Mouse (Mus musculus) monocyte, adult 2 months (primary cell): Measurements from ENCODE around the gene Gm20388.

Experiments used
- DNase-seq, 2 experiments: peaks; one replicate each; pipeline ENCODE4 v3.0.0; 2022; ENCODE audit warnings: low spot score in 2 of 2, low read depth in 1 of 2

Gene Gm20388

DNA sequence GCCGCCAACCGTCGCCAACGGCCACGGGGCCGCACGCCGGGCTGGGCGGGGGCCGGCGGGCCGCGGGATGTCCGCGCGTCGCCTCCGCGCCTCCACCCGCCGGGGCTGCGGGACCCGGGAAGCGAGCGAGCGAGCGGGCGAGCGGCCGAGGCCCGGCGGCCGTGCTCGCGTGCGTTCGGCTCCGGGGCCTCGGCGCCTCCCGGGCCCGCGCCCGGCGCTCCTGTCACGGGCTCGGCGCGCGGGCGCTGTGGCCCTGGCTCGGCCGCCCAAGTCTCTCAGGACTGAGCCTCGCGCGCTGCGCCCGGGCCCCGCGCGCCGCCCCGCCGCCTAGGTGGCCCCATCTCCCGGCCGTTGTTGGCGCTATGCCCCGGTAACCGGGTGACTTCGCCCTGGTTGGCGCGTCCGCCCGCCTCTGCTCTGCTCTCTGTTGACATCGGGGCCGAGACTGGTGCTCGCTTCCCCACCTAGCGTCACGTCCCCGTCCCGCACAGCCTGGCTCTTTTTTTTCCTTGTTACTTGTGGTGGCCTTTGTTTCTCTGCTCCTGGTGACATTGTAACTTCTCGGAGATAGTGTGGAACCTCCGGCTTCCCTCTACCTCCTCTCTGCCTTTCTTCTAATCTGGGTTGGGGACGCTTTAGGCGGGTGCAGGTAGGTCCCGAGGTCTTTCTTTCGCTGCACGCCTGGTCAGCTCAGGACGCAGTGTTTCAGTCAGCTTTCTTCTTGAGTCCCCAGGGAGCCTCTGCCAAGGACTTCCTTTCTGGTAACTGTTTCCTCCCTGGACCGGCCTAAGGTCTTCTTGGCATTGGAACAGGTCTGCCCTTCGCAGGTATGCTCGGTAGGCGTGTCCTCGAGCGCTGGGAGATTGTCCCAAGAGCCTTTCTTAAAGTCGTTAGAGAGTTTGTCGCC is 2040.4 kb downstream of the Gm20388 start:
- DNase-seq = peak; percentile 39

GRCm38 (mm10) chr8:121951656-121952009 is 2041.0 kb downstream of the Gm20388 start:
- no peak for DNase-seq

- no peak for DNase-seq
Observed at GRCm38 (mm10) chr8:121952122-121952521, 2041.5 kb downstream of the Gm20388 start.

DNA sequence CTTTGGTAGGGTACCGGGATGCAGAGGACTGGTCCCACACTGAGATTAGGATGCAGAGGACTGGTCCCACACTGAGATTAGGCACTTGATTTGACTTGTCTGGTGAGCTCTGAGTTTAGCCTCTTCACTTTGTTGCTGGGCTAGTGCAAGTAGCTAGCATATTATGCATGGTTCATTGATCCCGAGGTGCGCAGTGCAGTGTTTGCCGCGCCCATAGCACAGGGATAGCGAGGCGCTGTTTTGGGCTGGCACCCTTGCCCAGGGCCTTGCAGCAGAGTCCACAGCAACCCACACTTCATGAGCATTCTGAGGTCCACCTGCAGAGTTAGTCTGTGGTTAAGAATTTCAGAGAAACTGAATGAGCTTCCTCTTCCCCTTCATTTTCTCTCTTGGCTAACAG is 2042.2 kb downstream of the Gm20388 start:
- no peak for DNase-seq

DNA sequence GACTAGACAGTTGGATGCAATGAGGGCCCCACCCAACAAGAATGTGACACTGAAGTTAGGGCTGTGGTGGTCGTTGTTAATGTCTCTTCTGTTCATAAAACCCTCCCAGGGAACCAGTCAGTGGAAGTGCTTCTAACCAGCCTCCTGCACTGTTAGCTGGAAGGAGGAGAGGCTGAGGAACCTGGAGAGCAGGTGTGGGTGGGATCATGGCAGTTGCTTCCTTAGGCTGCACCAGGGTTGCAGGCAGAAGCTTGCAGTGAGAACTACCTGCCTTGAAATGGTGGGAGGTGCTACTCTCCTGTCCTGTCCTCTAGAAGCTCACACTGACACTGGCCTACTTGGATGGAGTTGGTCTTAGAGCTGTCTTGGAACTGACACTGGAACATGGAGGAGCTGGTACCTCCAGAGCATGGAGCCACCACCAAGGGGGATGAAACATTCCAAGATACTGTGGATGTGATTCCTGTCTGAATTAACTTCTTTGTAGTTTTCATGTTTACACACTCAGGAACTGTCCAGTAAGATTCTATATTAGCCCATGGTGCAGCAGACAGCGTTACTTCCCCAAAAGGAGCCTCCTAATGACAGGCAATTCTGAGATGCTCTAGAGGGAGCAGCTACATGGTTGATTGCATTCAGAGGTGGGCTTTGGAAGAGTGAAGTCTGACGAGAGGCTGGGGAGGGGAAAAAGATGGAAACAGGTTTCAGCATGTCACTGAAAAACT is 2043.3 kb downstream of the Gm20388 start:
- no peak for DNase-seq

- DNase-seq = no peak
Observed at GRCm38 (mm10) chr8:121954981-121955555, 2044.4 kb downstream of the Gm20388 start.

GRCm38 (mm10) chr8:121955825-121956500 is 2045.3 kb downstream of the Gm20388 start:
- DNase-seq = no peak

- DNase-seq = no peak
Observed at GRCm38 (mm10) chr8:121958395-121958794, 2047.8 kb downstream of the Gm20388 start.

DNA sequence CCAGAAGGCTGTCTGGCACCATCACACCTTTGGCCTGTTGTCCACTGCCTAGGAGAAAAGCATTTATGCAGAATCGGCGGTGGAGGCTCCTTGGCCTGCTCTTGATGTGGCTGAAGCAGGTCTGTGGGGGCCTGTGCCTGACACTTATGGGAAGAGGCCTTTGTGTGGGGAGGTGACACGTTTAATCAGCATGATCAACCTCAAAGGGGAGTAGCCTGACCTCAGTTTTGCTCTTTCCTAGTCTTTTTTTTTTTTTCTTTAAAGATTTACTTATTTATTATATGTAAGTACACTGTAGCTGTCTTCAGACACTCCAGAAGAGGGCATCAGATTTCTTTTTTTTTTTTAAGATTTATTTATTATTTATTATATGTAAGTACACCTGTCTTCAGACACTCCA is 2052.3 kb downstream of the Gm20388 start:
- no peak for DNase-seq

DNA sequence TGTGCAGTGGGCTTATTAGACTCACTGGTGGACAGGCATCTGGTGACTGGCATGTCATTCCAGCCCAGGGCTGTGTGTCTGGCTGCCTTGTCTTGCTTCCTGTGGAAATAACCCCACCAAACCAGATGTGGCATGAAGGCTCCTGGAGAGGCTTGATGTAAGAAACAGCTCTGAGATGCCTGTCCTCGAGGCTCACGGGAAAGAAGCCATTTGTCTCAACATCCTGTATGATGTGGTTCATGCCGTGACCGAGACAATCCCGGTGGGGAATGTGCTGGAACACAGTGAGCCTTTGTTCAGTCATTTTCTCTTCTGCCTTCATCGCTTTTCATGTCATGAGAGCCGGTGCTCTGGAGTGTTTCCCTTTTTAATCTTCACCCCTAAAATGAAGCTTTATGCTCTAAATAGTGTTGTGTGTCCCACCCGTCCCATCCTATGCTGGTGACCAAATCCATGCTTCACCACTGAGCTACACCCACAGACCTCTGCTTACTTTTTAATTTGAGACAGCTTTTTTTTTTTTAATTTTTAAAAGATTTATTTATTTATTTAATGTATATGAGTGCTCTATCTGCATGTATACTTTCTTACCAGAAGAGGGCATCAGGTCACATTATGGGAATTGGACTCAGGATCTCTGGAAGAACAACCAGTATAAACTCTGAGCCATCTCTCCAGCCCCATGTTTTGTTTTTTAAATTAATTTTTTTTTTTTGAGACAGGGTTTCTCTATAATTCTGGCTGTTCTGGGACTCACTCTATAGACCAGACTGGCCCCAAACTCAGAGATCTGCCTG is 2054.3 kb downstream of the Gm20388 start:
- no peak for DNase-seq

DNA sequence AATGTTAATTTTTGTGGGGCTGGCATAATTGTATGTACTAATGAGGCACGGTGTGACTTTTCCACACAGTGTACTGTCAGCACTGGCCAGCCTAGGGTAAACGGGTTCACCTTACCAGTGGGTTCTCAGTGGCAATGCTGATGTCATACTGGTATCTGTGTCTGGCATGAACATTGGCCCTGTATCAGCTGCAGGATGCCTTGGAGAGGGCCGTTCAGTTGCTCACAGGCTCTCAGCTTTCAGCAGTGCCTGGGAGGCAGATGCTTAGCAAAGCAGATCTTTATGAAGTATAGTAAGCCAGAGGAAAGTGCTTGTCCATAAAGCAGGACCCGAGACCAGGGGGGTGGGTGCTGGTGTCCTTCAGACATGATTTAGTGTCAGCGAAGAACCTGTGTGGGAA is 2055.5 kb downstream of the Gm20388 start:
- DNase-seq = no peak

DNA sequence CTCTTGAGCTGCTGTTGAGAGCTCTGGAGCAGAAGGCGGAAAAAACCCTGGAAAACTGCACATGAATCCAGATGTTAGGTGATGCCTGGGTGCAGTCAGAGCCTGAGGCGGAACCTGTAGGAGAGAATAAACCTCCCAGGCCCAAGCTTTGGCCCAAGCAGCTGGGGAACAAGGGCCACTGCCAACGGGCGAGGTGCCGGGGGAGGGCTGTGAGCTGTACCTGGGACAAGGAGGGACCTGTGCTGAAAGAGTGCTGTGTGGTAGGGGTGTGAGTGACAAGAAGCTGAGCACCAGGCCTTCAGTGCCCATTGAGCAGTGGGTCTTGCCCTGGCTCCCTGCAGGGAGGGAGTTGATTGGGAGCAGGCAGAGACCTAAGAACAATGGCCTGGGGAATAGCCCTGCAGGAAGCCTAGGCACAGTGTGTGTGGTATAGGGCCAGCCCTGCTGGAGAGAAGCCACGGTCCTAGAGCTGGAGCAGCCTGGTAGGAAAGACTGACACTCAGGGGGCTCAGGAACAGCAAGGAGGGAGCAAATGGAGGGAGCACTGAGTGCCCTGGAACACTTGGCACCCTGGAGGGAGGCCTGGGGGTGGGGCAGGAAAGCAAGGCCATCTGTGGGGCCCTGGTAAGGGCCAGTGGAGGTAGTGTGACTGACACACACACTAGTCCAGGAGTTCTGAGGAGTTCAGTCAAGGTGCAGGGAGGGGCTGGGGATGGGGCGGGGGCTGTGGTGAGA is 2056.2 kb downstream of the Gm20388 start:
- DNase-seq = no peak

- DNase-seq = no peak
Observed at GRCm38 (mm10) chr8:121967977-121968376, 2057.3 kb downstream of the Gm20388 start.

GRCm38 (mm10) chr8:121968542-121968941 is 2057.9 kb downstream of the Gm20388 start:
- no peak for DNase-seq

GRCm38 (mm10) chr8:121970225-121970624 is 2059.6 kb downstream of the Gm20388 start:
- DNase-seq = no peak

GRCm38 (mm10) chr8:121971488-121972058 is 2060.9 kb downstream of the Gm20388 start:
- peak in 1 of 2 experiments; percentile 18 for DNase-seq

DNA sequence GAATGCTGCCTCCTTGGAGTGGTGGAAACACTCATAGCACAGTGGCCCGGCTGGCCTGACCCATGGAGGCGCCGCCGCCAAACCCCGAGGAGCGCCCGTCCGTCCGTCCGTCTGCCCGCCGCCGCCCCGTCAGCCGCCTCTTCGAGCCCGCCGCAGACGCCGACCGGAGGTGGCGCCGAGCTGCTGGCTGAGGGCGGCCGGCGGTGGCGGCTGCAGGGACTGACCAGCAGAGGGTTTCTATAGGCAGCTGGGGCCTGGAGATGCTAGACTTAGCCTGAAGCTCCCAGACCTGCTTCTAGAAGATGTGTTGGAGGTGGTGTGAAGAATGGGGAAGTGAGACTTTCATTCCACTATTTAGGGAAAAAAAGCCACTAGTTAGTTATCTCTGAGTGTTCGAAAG is 2063.3 kb downstream of the Gm20388 start:
- DNase-seq = no peak

GRCm38 (mm10) chr8:121977819-121978590 is 2067.4 kb downstream of the Gm20388 start:
- no peak for DNase-seq

- DNase-seq = no peak
Observed at GRCm38 (mm10) chr8:121978670-121979069, 2068.0 kb downstream of the Gm20388 start.
